Mouse (Mus musculus): ENCODE results near the gene Sv2a.

- TF ChIP-seq CTCF (IDR thresholded peaks at IDR 0.05; ENCODE audit: control insufficient read depth, insufficient read depth, low read length) (no peak), POLR2A (IDR thresholded peaks at IDR 0.05; ENCODE audit: borderline replicate concordance, control insufficient read depth, low read depth, low read length) (no peak)
Observed at GRCm38 (mm10) chr3:96163040-96163439, 17.9 kb upstream of the Sv2a start.

All from bone marrow, adult 2 months (tissue).